Mouse (Mus musculus) left cerebral cortex, postnatal 10 days (tissue): Measurements from ENCODE around the gene Exoc3l. TPM values are rescaled to one million over a fixed set of nuclear protein-coding genes. Genes with fewer than 3 reads are reported as not detected.
"Not testable (repeated sequence)": the region's sequence is repeated elsewhere in the genome, so short reads cannot be mapped to it uniquely, and the experiment has no call there.

Source experiments
- DNase-seq, 2 experiments: peaks; one replicate each; pipeline ENCODE4 v3.0.0; 2021 to 2022; ENCODE audit warnings: low spot score in 2 of 2, mixed read lengths in 1 of 2; ENCODE audit errors: extremely low spot score in 1 of 2
- intact Hi-C: fragments of 180-260 bp; cut with DNase I; formaldehyde crosslinking; loops from one replicate; pipeline ENCODE4 v1.15.1; 2025
- total RNA-seq, 2 experiments: library from RNA; stranded (reverse); gene quantifications; 2 replicates each; pipeline ENCODE4 v1.2.3; 2021

Gene Exoc3l
- total RNA-seq, 2 experiments from 2014 or later: 4.2 to 4.3 TPM

DNA sequence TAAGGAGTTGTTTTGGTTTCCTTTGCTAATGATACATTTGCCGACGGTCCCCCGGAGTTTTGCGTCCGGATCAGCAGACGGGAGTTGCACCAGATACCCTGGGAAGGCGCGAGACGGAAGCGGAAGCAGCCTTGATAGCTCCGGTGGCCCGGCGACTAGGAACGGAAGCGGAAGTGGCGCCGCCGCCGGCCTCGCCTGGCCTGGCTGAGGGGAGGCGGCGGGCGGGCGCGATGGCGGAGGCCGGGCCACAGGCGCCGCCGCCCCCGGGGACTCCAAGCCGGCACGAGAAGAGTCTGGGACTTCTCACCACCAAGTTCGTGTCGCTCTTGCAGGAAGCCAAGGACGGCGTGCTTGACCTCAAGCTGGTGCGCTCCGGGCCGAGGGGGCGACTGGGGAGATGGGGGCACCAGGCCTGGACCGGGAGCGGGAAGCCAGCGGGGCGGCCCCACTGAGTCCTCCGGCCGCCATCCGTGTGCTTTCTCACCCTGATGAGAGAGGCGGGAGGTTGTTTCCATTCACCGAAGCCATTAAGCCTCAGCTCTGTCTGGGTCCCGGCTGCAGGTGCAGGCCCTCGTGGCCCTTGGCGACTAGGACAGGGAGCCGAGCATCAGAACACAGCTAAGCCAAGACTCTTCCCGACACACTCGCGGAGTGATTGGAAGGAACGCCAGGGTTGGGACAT is 1.8 kb upstream of the Exoc3l start, which contains the start of gene E2f4:
TSS of gene E2f4 (plus strand) at position 153 of the 682 bp plus-strand sequence.
- DNase-seq: peak; percentile 87 to 96
- intact Hi-C loops: loop anchor here (10.0 kb wide), 1 partner anchor 643 kb away; no protein-coding TSS in a partner anchor

DNA sequence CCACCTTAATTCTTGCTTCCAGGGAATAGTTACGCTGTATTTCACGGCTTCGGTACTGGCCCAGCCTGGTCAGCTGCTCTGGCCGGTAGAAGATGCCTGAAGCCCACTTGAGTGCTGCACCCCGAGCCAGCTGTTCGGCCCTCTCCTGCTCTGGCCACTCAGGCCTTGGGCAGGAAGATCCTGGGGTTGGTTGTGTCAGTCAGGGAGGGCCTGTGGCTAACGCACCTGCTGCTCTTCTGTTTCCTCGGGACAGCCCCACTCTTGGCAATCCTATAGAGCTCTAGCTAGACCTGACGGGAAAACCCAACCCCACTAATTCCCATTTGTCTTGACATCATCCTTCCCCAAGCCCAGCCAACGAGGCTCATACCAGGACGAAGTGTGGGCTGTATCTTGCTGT is 645 bp downstream of the Exoc3l start:
- intact Hi-C loops: loop anchor here (10.0 kb wide), 1 partner anchor 640 kb away; no protein-coding TSS in a partner anchor
- DNase-seq: no peak

DNA sequence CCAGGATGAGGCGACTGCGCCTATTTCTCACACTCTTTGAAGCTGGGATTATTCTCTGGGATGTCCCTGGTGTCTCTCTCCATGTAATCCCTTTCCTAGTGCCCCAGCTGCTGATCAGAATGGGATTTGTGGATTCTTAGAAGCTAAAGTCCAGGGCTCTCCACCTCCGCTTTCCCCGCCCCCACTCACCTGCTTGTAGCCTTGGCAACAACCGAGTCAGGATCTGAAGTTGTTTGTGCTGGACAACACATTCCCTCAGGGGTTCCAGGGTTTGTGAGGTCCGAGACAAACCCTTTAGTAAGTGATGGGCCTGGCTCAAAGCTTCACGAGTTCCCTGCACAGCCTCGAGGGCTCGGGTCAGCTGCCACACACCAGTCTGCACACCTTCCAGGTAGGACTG is 1.1 kb downstream of the Exoc3l start:
- DNase-seq: no peak
- intact Hi-C loops: loop anchor here (10.0 kb wide), 1 partner anchor 640 kb away; no protein-coding TSS in a partner anchor

DNA sequence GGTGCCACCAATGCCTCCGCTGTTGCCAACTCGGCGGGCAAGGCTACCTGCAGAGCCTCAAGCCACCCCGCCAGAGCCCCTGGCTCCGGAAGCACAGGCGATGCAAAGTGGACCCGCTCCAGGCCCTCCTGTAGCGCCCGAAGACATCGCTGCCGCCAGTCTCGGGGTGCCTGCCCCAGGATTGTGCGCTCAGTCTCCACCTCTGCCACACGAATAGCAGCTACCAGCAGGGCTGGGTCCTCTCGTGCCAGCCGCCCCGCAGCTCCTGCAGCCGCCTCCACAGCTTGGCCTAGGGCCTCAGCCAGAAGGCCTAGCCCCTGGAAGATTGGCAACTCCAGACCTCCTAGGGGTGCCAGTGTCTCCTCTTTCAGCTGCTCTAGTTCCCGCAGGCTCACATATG is 2.5 kb downstream of the Exoc3l start:
- intact Hi-C loops: loop anchor here (10.0 kb wide), 1 partner anchor 639 kb away; no protein-coding TSS in a partner anchor
- no peak for DNase-seq

DNA sequence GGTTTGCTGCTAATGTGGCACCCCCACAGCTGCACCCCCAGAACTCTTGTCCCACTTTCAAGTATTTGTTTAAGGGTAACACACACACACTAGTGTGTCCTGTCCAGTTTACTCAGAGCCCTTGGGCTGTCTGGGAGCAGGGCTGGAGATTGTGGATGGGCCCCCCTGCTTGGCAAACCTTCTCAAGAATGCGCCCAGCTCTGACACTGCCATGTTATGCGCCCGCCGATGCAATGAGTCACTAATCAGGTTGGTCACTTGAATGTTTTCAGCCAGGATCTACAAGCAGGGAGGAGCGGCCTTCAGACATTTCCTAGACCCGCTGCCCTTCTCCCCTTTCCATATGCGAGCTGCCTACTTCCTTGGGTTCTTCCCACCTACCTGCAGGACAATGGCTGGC is 3.4 kb downstream of the Exoc3l start:
- intact Hi-C loops: loop anchor here (10.0 kb wide), 1 partner anchor 638 kb away; no protein-coding TSS in a partner anchor
- DNase-seq: no peak

DNA sequence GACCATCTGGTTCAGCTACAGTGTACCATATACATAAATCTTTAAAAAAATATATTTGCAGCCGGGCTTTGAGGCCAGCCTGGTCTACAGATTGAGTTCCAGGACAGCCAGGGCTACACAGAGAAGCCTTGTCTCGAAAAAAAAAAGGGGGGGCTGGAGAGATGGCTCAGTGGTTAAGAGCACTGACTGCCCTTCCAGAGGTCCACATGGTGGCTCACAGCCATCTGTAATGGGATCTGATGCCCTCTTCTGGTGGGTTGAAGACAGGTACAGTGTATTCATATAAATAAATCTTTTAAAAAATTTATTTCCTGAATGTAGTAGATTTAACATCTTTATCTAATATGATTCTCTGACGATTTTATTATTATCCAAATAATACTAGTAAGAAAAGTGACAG is 4.1 kb downstream of the Exoc3l start:
- intact Hi-C loops: loop anchor here (10.0 kb wide), 1 partner anchor 637 kb away; no protein-coding TSS in a partner anchor
- not testable (repeated sequence) for DNase-seq

DNA sequence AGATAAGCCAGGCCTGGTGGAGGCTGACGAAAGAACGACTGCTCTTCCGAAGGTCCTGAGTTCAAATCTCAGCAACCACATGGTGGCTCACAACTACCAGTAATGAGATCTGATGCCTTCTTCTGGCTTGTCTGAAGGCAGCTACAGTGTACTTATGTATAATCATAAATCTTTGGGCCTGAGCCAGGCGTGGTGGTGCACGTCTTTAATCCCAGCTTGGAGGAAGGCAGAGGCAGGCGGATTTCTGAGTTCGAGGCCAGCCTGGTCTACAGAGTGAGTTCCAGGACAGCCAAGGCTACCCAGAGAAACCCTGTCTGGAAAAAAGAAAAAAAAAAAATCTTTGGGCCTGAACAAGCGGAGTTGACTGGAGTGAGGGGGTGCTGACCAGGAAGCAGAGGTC is 4.5 kb downstream of the Exoc3l start:
- intact Hi-C loops: loop anchor here (10.0 kb wide), 1 partner anchor 637 kb away; no protein-coding TSS in a partner anchor
- not testable (repeated sequence) for DNase-seq

DNA sequence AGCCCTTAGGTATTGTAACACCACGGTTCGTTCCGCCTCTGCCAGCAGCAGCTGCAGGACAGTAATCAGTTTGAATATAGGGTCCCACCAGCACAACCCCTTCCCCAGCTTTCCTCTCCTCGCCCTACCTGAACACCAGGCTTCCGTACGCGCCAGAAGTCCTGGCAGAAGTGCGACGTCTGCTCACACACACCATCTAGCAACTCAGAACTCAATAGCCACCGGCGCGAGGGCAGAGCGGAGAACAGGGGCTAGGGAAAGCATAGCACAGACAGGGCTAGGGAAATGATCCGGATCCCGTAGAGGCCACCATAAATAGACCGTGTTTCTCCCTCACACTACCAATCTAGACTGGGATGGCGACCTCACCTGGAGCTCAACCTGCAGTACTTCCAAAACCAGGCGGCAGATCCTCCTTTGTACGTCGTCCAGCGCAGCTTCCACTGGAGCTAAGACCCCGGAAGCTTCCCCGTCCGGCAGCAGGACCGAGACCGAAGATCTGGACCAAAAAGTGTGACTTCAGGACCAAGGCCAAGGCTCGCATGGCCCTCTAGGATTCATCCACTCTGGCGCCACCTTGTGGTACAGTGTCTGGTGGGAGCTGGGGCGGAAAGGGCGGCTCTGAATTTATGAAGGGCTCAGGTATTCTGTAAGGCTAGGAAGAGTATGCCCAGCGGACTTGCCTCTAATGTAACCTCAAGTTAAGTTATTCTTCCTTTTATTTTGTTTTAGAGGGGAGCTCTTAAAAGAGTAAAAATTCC is 5.2 kb downstream of the Exoc3l start:
- intact Hi-C loops: loop anchor here (10.0 kb wide), 1 partner anchor 636 kb away; no protein-coding TSS in a partner anchor
- peak; percentile 62 to 92 for DNase-seq

DNA sequence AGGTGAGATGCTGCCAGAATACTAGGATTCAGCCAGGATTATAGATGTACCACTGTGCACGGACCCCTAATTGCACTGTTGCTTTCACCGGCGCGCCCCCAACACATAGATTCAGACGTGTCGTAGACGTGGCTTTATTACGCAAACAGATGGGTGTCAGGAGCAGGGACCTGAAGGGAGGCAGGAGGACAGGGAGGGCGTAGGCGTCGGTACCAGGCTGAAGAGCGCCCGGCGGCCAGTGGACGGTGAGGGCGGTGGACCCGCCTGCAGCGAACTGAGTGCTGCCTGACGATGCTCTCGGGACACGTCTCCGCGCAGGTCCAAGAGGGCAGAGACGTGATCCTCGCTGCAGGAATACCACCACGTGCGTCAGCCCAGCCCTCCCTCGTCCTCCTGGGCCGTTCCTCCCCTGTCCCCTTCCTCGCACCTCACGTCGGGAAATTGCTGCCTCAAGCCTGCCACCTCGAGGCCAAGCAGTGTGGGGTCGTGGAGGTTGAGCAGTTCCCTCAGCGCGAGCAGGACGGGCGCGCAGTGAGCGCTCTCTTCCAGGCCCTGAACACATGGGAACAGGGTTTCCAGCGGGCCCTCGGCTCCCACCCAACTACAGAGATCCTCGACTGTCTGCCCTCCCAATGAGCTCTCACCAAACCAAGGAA is 6.0 kb downstream of the Exoc3l start, which contains the start of gene 4931428F04Rik:
TSS of gene 4931428F04Rik (minus strand) at position 60 of the 656 bp plus-strand sequence.
- intact Hi-C loops: loop anchor here (10.0 kb wide), 1 partner anchor 635 kb away; no protein-coding TSS in a partner anchor
- DNase-seq: peak in 1 of 2 experiments; percentile 73

DNA sequence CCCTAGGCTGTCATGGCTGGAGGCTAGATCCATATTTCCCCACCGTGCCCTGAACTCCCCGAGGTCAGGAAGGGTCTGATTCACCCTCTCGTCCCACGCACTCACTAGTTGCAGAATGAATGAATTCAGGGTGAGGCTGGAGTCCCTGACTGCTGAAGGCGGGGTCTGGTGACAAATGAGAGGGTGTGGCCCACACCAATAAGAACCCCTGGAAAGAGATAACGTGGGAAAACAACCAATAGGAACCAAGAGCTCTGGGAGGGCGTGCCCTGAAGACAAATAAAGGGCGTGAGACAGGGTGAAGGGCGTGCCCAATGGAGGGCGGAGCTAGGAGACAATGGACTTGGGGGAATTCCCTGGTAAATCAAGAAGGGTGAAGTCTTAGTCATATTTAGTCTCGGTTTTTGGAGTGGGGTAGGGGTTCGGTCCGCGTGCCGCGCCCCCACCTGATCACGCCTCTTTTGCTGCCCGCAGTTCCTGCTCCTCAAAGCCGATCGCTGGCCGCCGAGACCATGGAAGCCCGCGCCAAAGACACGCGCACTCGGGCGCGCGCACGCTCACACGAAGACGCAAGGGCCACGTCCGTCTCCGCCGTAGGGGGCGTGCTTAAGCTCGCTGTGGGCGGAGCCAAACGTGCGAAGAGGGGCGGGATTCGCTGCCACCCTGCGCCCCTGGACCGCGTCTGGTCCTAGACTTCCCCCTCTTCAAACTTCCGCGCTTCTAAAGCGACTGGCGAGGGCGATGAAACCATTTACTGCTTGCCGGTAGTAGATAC is 6.8 kb downstream of the Exoc3l start:
- peak; percentile 94 to 96 for DNase-seq
- intact Hi-C loops: no loop called here

DNA sequence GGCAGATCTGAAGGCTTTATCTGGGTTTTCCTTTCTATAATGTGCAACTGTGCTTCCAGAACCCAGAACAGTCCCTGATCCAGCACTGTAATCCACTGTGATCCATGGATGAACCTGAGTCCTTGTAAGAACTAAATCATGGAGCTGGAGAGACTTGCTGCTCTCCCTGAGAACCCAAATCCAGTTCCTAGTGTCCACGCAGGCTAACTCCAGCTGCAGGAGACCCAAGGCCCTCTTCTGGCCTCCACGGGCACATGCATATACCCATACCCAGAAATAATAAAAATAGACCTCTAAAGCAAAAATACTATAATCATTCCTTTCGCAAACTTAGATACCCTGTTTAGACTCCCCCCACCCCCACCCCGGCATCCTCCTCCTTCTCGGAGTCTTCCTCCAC is 7.7 kb downstream of the Exoc3l start:
- DNase-seq: no peak
- intact Hi-C loops: no loop called here

DNA sequence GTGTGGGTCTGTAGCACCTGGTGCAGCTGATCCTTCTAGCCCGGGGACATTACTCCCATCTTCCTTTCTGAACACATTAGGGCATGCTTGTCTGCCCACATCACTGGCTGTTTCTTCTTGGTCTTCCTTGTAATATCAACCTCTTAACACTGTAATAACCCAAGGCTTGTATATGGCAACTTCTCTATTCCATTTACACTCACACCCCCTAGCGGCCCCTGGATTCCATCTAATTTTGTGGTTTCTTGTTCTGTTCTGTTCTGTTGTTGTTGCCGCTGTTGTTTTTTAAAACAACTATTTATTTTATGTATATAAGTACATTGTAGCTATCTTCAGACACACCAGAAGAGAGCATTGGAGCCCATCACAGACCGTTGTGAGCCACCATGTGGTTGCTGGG is 9.0 kb downstream of the Exoc3l start:
- intact Hi-C loops: no loop called here

DNA sequence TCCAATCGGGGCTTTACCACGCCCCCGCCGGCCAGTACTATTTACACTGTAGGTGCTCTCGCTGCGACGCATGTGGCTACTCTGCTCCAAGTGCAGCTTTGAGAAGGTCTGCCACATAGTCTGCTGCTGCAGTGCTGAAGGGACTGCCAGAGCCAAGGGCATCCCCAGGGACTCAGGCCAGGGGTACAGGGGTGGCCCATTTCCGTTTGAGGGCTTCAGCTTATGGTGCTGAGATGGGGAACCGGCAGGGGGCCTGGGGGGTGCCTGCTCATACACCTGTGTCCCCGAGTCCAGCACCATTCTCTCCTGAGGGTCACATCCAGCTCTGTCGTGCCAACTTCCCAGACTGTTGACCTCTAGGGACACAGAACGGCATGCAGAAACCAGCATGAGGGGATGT is 10.4 kb downstream of the Exoc3l start:
- DNase-seq: no peak
- intact Hi-C loops: no loop called here

More for the DNA sequence above, 9.0 kb downstream of the Exoc3l start:
- DNase-seq: no peak

DNA sequence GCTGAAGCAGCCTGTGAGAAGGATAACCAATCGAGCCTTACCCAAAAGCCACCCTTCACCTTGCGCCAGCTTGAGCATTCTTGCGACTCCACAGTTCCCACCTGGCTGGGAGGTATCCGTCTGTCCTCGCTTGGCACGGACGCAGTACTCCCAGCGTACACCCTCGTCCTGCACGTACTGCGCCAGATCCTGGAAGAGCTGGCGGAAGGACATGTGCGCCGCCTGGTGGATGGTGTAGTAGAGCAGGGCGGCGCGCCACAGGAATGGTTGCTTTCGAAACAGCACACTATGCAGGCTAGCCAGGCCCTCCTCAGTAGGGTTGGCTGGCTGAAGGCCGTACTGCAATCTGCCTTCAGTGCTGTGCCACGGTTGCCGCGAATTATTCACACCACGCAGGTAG is 12.8 kb downstream of the Exoc3l start:
- no peak for DNase-seq
- intact Hi-C loops: no loop called here

DNA sequence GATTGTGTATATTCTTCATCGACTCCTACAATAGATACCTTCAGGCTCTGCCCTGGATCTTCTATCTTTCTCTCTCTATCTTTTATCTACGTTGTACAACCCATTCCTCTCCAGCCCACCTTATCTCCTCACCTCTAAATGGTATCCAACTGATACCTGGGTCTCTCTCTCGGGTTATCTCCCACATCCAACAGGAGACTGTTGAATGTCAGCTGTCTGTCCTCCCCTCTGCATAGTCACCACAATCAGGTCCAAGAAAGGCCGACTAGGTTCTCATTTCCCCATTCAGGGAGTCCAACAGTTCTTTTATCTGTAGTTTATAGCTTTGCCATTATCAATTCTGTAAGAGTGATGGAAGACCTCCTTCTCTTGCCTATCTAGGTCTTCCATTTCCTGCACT is 13.7 kb downstream of the Exoc3l start:
- no peak for DNase-seq
- intact Hi-C loops: no loop called here

DNA sequence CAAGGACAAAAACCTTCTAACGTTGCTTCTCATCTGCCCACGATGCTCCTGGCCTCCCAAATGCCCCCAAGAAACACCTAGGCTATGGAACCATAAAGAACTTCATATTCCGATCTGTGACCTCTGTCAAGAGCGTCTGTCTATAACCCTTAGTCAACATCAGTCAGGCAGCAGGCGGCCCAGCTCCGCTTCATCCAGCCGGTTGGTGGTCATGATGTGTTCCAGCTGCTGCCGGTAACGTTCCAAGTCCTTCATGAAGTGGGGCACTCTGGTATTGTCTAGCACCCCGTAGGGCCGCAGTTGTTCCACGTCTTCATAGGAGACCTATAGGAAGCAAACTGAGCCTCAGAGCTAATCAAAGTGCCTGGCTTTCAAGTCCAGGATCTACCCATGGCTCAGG is 14.1 kb downstream of the Exoc3l start:
- intact Hi-C loops: no loop called here
- DNase-seq: no peak

DNA sequence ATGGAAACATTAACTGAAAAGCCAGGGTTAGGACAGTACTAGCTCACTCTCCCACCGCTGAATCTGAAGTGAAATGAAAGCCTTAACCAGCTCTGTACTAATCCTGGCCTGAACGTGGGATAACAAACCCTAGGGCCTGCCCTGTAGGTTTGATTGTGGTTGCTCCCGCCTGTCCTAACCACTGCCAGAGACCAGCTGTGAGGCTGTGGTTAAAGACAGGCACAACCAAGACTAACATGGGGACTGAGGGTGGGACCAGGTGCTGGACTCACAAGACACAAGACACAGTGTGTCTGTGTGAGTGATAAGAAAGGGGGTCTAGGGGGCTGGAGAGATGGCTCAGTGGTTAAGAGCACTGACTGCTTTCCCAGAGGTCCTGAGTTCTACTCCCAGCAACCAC is 15.3 kb downstream of the Exoc3l start:
- intact Hi-C loops: no loop called here
- no peak for DNase-seq

DNA sequence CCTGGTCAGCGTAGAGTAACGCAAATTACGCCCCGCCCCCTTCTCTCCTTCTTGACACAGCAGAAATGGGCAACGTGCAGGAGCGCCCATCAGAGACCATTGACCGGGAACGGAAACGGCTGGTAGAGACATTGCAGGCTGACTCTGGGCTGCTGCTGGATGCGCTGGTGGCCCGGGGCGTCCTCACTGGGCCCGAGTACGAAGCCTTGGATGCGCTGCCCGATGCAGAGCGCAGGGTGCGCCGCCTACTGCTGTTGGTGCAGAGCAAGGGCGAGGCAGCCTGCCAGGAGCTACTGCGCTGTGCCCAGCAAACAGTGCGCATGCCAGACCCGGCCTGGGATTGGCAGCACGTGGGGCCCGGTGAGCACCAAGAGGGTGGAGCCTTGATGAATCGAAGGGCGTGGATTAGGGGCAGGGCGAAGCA is 17.0 kb downstream of the Exoc3l start:
- intact Hi-C loops: no loop called here
- peak; percentile 64 to 85 for DNase-seq
